Mouse (Mus musculus) MEL (cell line): ENCODE measurements around the gene App. TPM values are rescaled to one million over a fixed set of nuclear protein-coding genes. Genes with fewer than 3 reads are reported as not detected.

Source experiments
- DNase-seq: peaks from one replicate; pipeline ENCODE4 v3.0.0; 2011; ENCODE audit warnings: low read depth, low spot score
- H3K27ac ChIP-seq: 2 replicates; pipeline ENCODE4 v1.5.1; 2012; ENCODE audit warnings: low read depth, mild to moderate bottlenecking, control low read depth, low read length, moderate library complexity; ENCODE audit not compliant: control insufficient read depth
- H3K27me3 ChIP-seq, 2 experiments: fragments of 150-350 bp in 1 of 2; sonication (generic) in 1 of 2; 2 replicates each; pipeline ENCODE4 v1.6.1; 2012; ENCODE audit warnings: low read length in 2 of 2, mild to moderate bottlenecking in 2 of 2, improper control_type of control experiment in 1 of 2, moderate library complexity in 1 of 2; ENCODE audit not compliant: insufficient read depth in 2 of 2, control insufficient read depth in 1 of 2
- H3K36me3 ChIP-seq, 2 experiments: 2 replicates each; pipeline ENCODE4 v1.6.1; 2012 to 2014; ENCODE audit warnings: low read length in 2 of 2, improper control_type of control experiment in 1 of 2, inconsistent platforms in 1 of 2, mild to moderate bottlenecking in 1 of 2; ENCODE audit not compliant: insufficient read depth in 2 of 2, control insufficient read depth in 1 of 2
- H3K4me1 ChIP-seq, 2 experiments: fragments of 150-350 bp in 1 of 2; sonication (generic) in 1 of 2; 2 replicates each; pipeline ENCODE4 v1.6.1; 2012; ENCODE audit warnings: low read length in 2 of 2, improper control_type of control experiment in 1 of 2, mild to moderate bottlenecking in 1 of 2; ENCODE audit not compliant: insufficient read depth in 2 of 2, control insufficient read depth in 1 of 2
- H3K4me3 ChIP-seq, 2 experiments: fragments of 150-350 bp in 1 of 2; sonication (generic) in 1 of 2; 2 replicates each; pipeline ENCODE4 v1.5.1; 2012; ENCODE audit warnings: low read depth in 2 of 2, low read length in 2 of 2, mild to moderate bottlenecking in 2 of 2, moderate library complexity in 2 of 2, control low read depth in 1 of 2, improper control_type of control experiment in 1 of 2; ENCODE audit not compliant: control insufficient read depth in 1 of 2, insufficient read depth in 1 of 2
- H3K79me2 ChIP-seq: 2 replicates; pipeline ENCODE4 v1.6.1; 2012; ENCODE audit warnings: mild to moderate bottlenecking, low read length, moderate library complexity; ENCODE audit not compliant: control insufficient read depth, poor library complexity, insufficient read depth
- H3K9ac ChIP-seq: 2 replicates; pipeline ENCODE4 v1.6.1; 2012; ENCODE audit warnings: low read depth, mild to moderate bottlenecking, control low read depth, low read length, moderate library complexity; ENCODE audit not compliant: control insufficient read depth, poor library complexity, severe bottlenecking
- H3K9me3 ChIP-seq: fragments of 150-350 bp; sonication (generic); replicated peaks from 2 replicates; pipeline ENCODE4 v1.6.1; 2012; ENCODE audit warnings: mild to moderate bottlenecking, low read length, improper control_type of control experiment, moderate library complexity; ENCODE audit not compliant: insufficient read depth
- CHD1 ChIP-seq: IDR thresholded peaks from 2 replicates; pipeline ENCODE4 v1.6.1; 2012; ENCODE audit warnings: low read depth, mild to moderate bottlenecking, inconsistent platforms, low read length, improper control_type of control experiment
- E2F4 ChIP-seq: IDR thresholded peaks from 2 replicates; pipeline ENCODE4 v1.6.1; 2011; ENCODE audit warnings: low read depth, low read length, improper control_type of control experiment, borderline replicate concordance
- ELF1 ChIP-seq: IDR thresholded peaks from 2 replicates; pipeline ENCODE4 v1.6.1; 2014; ENCODE audit warnings: low read depth, mild to moderate bottlenecking, inconsistent platforms, low read length, improper control_type of control experiment, moderate library complexity
- EP300 ChIP-seq, 2 experiments: IDR thresholded peaks; 2 replicates each; pipeline ENCODE4 v1.6.1; 2011; ENCODE audit warnings: improper control_type of control experiment in 2 of 2, low read length in 2 of 2, low read depth in 1 of 2, mild to moderate bottlenecking in 1 of 2
- ETS1 ChIP-seq: IDR thresholded peaks from 2 replicates; pipeline ENCODE4 v1.6.1; 2012; ENCODE audit warnings: low read depth, mild to moderate bottlenecking, inconsistent platforms, low read length, improper control_type of control experiment, moderate library complexity
- HCFC1 ChIP-seq: IDR thresholded peaks from 2 replicates; pipeline ENCODE4 v1.6.1; 2012; ENCODE audit warnings: low read depth, mild to moderate bottlenecking, inconsistent platforms, low read length, improper control_type of control experiment, moderate library complexity
- KAT2A ChIP-seq: conservative IDR thresholded peaks from 2 replicates; pipeline ENCODE4 v1.6.1; 2012; ENCODE audit warnings: low read depth, low read length, improper control_type of control experiment, inconsistent platforms
- MAFK ChIP-seq: IDR thresholded peaks from 2 replicates; pipeline ENCODE4 v1.6.1; 2011; ENCODE audit warnings: low read depth, mild to moderate bottlenecking, low read length, improper control_type of control experiment, borderline replicate concordance
- MAZ ChIP-seq: IDR thresholded peaks from 2 replicates; pipeline ENCODE4 v1.6.1; 2012; ENCODE audit warnings: low read depth, mild to moderate bottlenecking, inconsistent platforms, low read length, improper control_type of control experiment
- MEF2A ChIP-seq: IDR thresholded peaks from 2 replicates; pipeline ENCODE4 v1.6.1; 2014; ENCODE audit warnings: low read depth, mild to moderate bottlenecking, inconsistent platforms, low read length, improper control_type of control experiment; ENCODE audit not compliant: poor library complexity, insufficient replicate concordance, severe bottlenecking; ENCODE audit errors: extremely low read depth
- MYC ChIP-seq: IDR thresholded peaks from 2 replicates; pipeline ENCODE4 v1.6.1; 2011; ENCODE audit warnings: low read depth, mild to moderate bottlenecking, low read length, improper control_type of control experiment, moderate library complexity
- NRF1 ChIP-seq: IDR thresholded peaks from 2 replicates; pipeline ENCODE4 v1.6.1; 2014; ENCODE audit warnings: low read depth, mild to moderate bottlenecking, inconsistent platforms, low read length, improper control_type of control experiment, moderate library complexity; ENCODE audit not compliant: poor library complexity, insufficient read depth, severe bottlenecking
- POLR2A ChIP-seq, 2 experiments: IDR thresholded peaks; 2 replicates each; pipeline ENCODE4 v1.6.1; 2011 to 2012; ENCODE audit warnings: low read length in 2 of 2, mild to moderate bottlenecking in 2 of 2, control low read depth in 1 of 2, improper control_type of control experiment in 1 of 2, low read depth in 1 of 2, moderate library complexity in 1 of 2; ENCODE audit not compliant: control insufficient read depth in 1 of 2, insufficient read depth in 1 of 2, poor library complexity in 1 of 2
- POLR2AphosphoS2 ChIP-seq: IDR thresholded peaks from 2 replicates; pipeline ENCODE4 v1.6.1; 2011; ENCODE audit warnings: low read length, improper control_type of control experiment
- POLR2AphosphoS5 ChIP-seq: IDR thresholded peaks from 2 replicates; pipeline ENCODE4 v1.6.1; 2012; ENCODE audit warnings: low read depth, borderline replicate concordance, mild to moderate bottlenecking, inconsistent platforms, low read length, moderate library complexity, mixed read lengths
- RAD21 ChIP-seq: IDR thresholded peaks from 2 replicates; pipeline ENCODE4 v1.6.1; 2011; ENCODE audit warnings: mild to moderate bottlenecking, low read depth, low read length, improper control_type of control experiment
- RCOR1 ChIP-seq: IDR thresholded peaks from 2 replicates; pipeline ENCODE4 v1.6.1; 2012; ENCODE audit warnings: low read depth, mild to moderate bottlenecking, inconsistent platforms, low read length, improper control_type of control experiment
- SIN3A ChIP-seq: IDR thresholded peaks from 2 replicates; pipeline ENCODE4 v1.6.1; 2012; ENCODE audit warnings: low read length, improper control_type of control experiment, inconsistent platforms
- SMC3 ChIP-seq: IDR thresholded peaks from 2 replicates; pipeline ENCODE4 v1.6.1; 2011; ENCODE audit warnings: low read depth, low read length, improper control_type of control experiment
- TAL1 ChIP-seq: IDR thresholded peaks from 2 replicates; pipeline ENCODE4 v1.6.1; 2012; ENCODE audit warnings: mild to moderate bottlenecking, inconsistent platforms, low read length, moderate library complexity, mixed read lengths
- TBP ChIP-seq: IDR thresholded peaks from 2 replicates; pipeline ENCODE4 v1.8.0; 2011; ENCODE audit warnings: low read depth, low read length, improper control_type of control experiment
- USF1 ChIP-seq: IDR thresholded peaks from 2 replicates; pipeline ENCODE4 v1.6.1; 2014; ENCODE audit warnings: low read depth, mild to moderate bottlenecking, inconsistent platforms, low read length, improper control_type of control experiment, moderate library complexity
- USF2 ChIP-seq, 2 experiments: IDR thresholded peaks; 2 replicates each; pipeline ENCODE4 v1.6.1; 2011 to 2012; ENCODE audit warnings: improper control_type of control experiment in 2 of 2, low read length in 2 of 2, borderline replicate concordance in 1 of 2, inconsistent platforms in 1 of 2, low read depth in 1 of 2, mild to moderate bottlenecking in 1 of 2; ENCODE audit not compliant: insufficient read depth in 1 of 2
- ZKSCAN1 ChIP-seq: IDR thresholded peaks from 2 replicates; pipeline ENCODE4 v1.6.1; 2012; ENCODE audit warnings: low read depth, mild to moderate bottlenecking, inconsistent platforms, low read length, improper control_type of control experiment, moderate library complexity
- ZMIZ1 ChIP-seq: IDR thresholded peaks from 2 replicates; pipeline ENCODE4 v1.6.1; 2012; ENCODE audit warnings: low read depth, mild to moderate bottlenecking, inconsistent platforms, low read length, improper control_type of control experiment, moderate library complexity
- ZNF384 ChIP-seq: IDR thresholded peaks from 2 replicates; pipeline ENCODE4 v1.6.1; 2012; ENCODE audit warnings: low read depth, mild to moderate bottlenecking, inconsistent platforms, low read length, improper control_type of control experiment
- polyA plus RNA-seq, 2 experiments: library from polyadenylated mRNA; stranded (reverse) in 1 of 2; unstranded in 1 of 2; fragments of >175 nt in 1 of 2; fragments of >200 nt in 1 of 2; gene quantifications; 2 replicates each; pipeline versions ENCODE4 v1.2.1 to v1.2.4; 2012; ENCODE audit warnings: low replicate concordance in 2 of 2, low read depth in 1 of 2; ENCODE audit not compliant: insufficient read length in 2 of 2, insufficient read depth in 1 of 2, missing spikeins in 1 of 2
- total RNA-seq: library from RNA; depleted of rRNA; stranded (reverse); fragments of 300-350 nt; gene quantifications from 2 replicates; pipeline ENCODE4 v1.2.3, GENCODE M21; 2012

The App gene
- total and polyA plus RNA-seq, 3 experiments: not detected

GRCm38 (mm10) chr16:85133468-85133881 lies 40.1 kb downstream of the App start:
- no peak for DNase-seq
- no peaks in the 10 kb centered on the region for H3K79me2 ChIP-seq
- no peak for TF ChIP-seq SMC3
- TF ChIP-seq HCFC1: no peak
- TF ChIP-seq RAD21: no peak
- no peak for TF ChIP-seq MAFK
- TF ChIP-seq RCOR1: no peak
- TF ChIP-seq MEF2A: no peak
- no peak for TF ChIP-seq KAT2A
- no peak for TF ChIP-seq POLR2AphosphoS2
- no peak for TF ChIP-seq MAZ
- TF ChIP-seq E2F4: no peak
- no peak for TF ChIP-seq POLR2A (IDR thresholded peaks at IDR 0.05; ENCODE audit: control insufficient read depth in 1 of 2, insufficient read depth in 1 of 2, low read depth in 1 of 2, low read length in 2 of 2, poor library complexity in 1 of 2)
- TF ChIP-seq ZNF384: no peak
- no peak for TF ChIP-seq ZKSCAN1
- no peak for TF ChIP-seq SIN3A
- no peak for TF ChIP-seq ELF1
- no peak for TF ChIP-seq ETS1
- TF ChIP-seq, all 39 proteins: peak for 0
- no peak overlapping the region for H3K9ac ChIP-seq
- no peaks in the 10 kb centered on the region for H3K36me3 ChIP-seq
- H3K4me3 ChIP-seq: no peak overlapping the region
- H3K4me1 ChIP-seq: no peaks in the 10 kb centered on the region
- H3K27ac ChIP-seq: no peak overlapping the region
- no peaks in the 10 kb centered on the region for H3K9me3 ChIP-seq
- H3K27me3 ChIP-seq: no peaks in the 10 kb centered on the region

GRCm38 (mm10) chr16:85133057-85133456 lies 40.5 kb downstream of the App start:
- Histone ChIP-seq H3K79me2 (no peaks in the 10 kb centered on the region), H3K9ac (no peak overlapping the region), H3K4me3 (no peak overlapping the region), H3K9me3 (no peaks in the 10 kb centered on the region), H3K36me3 (no peaks in the 10 kb centered on the region), H3K4me1 (no peaks in the 10 kb centered on the region), H3K27ac (no peak overlapping the region), H3K27me3 (no peaks in the 10 kb centered on the region)
- TF ChIP-seq CHD1 (no peak), ZNF384 (no peak), NRF1 (no peak), MEF2A (no peak), ZKSCAN1 (no peak), MAFK (no peak), EP300 (IDR thresholded peaks at IDR 0.05; ENCODE audit: low read depth in 1 of 2, low read length in 2 of 2) (no peak), USF2 (IDR thresholded peaks at IDR 0.05; ENCODE audit: borderline replicate concordance in 1 of 2, insufficient read depth in 1 of 2, low read depth in 1 of 2, low read length in 2 of 2) (no peak), TAL1 (no peak), MYC (no peak), POLR2AphosphoS2 (no peak), USF1 (no peak), HCFC1 (no peak), ZMIZ1 (no peak), KAT2A (no peak), RCOR1 (no peak), POLR2AphosphoS5 (no peak), TBP (no peak)
- DNase-seq: no peak
